Mouse (Mus musculus): ENCODE data around the gene 1110051M20Rik. TPM values are rescaled to one million over a fixed set of nuclear protein-coding genes. Genes with fewer than 3 reads are reported as not detected.

Gene 1110051M20Rik
- total RNA-seq, 2 experiments from 2014 or later: 7.7 to 14.7 TPM

- DNase-seq: peak; percentile 48 to 53
Observed at GRCm38 (mm10) chr2:91413811-91414210, 30.7 kb downstream of the 1110051M20Rik start.

- DNase-seq: peak; percentile 11 to 47
Observed at GRCm38 (mm10) chr2:91412361-91412760, 32.1 kb downstream of the 1110051M20Rik start.

- no peak for DNase-seq
Observed at GRCm38 (mm10) chr2:91411473-91411872, 33.0 kb downstream of the 1110051M20Rik start.

GRCm38 (mm10) chr2:91408031-91408430 is 36.5 kb downstream of the 1110051M20Rik start:
- no peak for DNase-seq

GRCm38 (mm10) chr2:91405071-91405470 is 39.4 kb downstream of the 1110051M20Rik start:
- DNase-seq: no peak

GRCm38 (mm10) chr2:91399727-91400126 is 44.8 kb downstream of the 1110051M20Rik start:
- DNase-seq: no peak

GRCm38 (mm10) chr2:91399168-91399567 is 45.3 kb downstream of the 1110051M20Rik start:
- no peak for DNase-seq

GRCm38 (mm10) chr2:91394078-91394477 is 50.4 kb downstream of the 1110051M20Rik start:
- DNase-seq: no peak

GRCm38 (mm10) chr2:91388738-91389137 is 55.8 kb downstream of the 1110051M20Rik start:
- DNase-seq: no peak

- DNase-seq: no peak
Observed at GRCm38 (mm10) chr2:91388281-91388680, 56.2 kb downstream of the 1110051M20Rik start.

- no peak for DNase-seq
Observed at GRCm38 (mm10) chr2:91387287-91387958, 57.1 kb downstream of the 1110051M20Rik start.

- DNase-seq: no peak
Observed at GRCm38 (mm10) chr2:91386547-91387286, 57.8 kb downstream of the 1110051M20Rik start.

GRCm38 (mm10) chr2:91383294-91383693 is 61.2 kb downstream of the 1110051M20Rik start:
- no peak for DNase-seq

- DNase-seq: peak in 1 of 2 experiments; percentile 9
Observed at GRCm38 (mm10) chr2:91377038-91377437, 67.5 kb downstream of the 1110051M20Rik start.

- DNase-seq: no peak
Observed at GRCm38 (mm10) chr2:91370314-91370713, 74.2 kb downstream of the 1110051M20Rik start.

- no peak for DNase-seq
Observed at GRCm38 (mm10) chr2:91363272-91363671, 81.2 kb downstream of the 1110051M20Rik start.

- DNase-seq: peak; percentile 48 to 67
Observed at GRCm38 (mm10) chr2:91361068-91361528, 83.4 kb downstream of the 1110051M20Rik start.

- DNase-seq: no peak
Observed at GRCm38 (mm10) chr2:91355767-91356166, 88.7 kb downstream of the 1110051M20Rik start.

- DNase-seq: no peak
Observed at GRCm38 (mm10) chr2:91354727-91355403, 89.6 kb downstream of the 1110051M20Rik start.

- no peak for DNase-seq
Observed at GRCm38 (mm10) chr2:91353854-91354253, 90.7 kb downstream of the 1110051M20Rik start.

GRCm38 (mm10) chr2:91351841-91352240 is 92.7 kb downstream of the 1110051M20Rik start:
- no peak for DNase-seq

GRCm38 (mm10) chr2:91349974-91350457 is 94.5 kb downstream of the 1110051M20Rik start:
- DNase-seq: no peak

GRCm38 (mm10) chr2:91348936-91349335 is 95.6 kb downstream of the 1110051M20Rik start:
- DNase-seq: peak; percentile 12 to 41
